Mouse (Mus musculus) C2C12 (cell line): ENCODE results near the gene Heg1.

Experiments
- CTCF ChIP-seq: IDR thresholded peaks from one replicate; pipeline ENCODE4 v1.5.1; 2011; ENCODE audit not compliant: control insufficient read depth, insufficient read depth, insufficient read length
- FOSL1 ChIP-seq: IDR thresholded peaks from one replicate; pipeline ENCODE4 v1.8.0; 2011; ENCODE audit warnings: mild to moderate bottlenecking, low read length; ENCODE audit not compliant: poor library complexity, insufficient read depth, severe bottlenecking
- MYOG ChIP-seq: IDR thresholded peaks from one replicate; pipeline ENCODE4 v1.6.1; 2011; ENCODE audit not compliant: control insufficient read depth, insufficient read length; ENCODE audit errors: extremely low read depth

DNA sequence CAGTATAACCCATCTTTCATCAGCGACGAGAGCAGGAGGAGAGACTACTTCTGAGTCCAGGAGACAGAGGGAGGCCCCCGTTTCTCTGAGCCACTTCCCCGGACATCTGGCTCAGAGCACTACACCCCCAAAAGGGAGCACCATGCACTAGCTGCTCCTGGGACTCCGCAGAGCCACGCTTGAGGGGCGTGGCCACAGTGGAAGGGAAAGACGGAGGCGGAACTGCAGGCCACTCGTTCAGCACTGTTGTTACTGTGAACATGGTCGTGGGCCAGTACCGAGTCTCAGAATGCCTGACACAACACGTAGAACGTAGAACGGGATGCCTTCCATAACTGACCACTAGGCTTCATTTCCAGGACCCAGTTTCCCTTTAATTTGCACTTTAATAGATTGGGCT, 82.6 kb downstream of the Heg1 start:
- TF ChIP-seq FOSL1 (no peak), MYOG (no peak), CTCF (no peak)
